Mouse (Mus musculus) thymus, adult 2 months (tissue): Measurements from ENCODE around the gene Stag3.

ENCODE experiments used
- CTCF ChIP-seq: fragments of 200-500 bp; IDR thresholded peaks from 2 replicates; pipeline ENCODE4 v1.5.1; 2012; ENCODE audit warnings: mild to moderate bottlenecking, control low read depth, low read length, moderate library complexity, borderline replicate concordance; ENCODE audit not compliant: control insufficient read depth, poor library complexity, insufficient read depth; ENCODE audit errors: extremely low read depth
- POLR2A ChIP-seq: fragments of 200-500 bp; IDR thresholded peaks from 2 replicates; pipeline ENCODE4 v1.6.1; 2012; ENCODE audit warnings: mild to moderate bottlenecking, low read length, control low read depth, moderate library complexity; ENCODE audit not compliant: control insufficient read depth, poor library complexity, insufficient read depth; ENCODE audit errors: extremely low read depth

DNA sequence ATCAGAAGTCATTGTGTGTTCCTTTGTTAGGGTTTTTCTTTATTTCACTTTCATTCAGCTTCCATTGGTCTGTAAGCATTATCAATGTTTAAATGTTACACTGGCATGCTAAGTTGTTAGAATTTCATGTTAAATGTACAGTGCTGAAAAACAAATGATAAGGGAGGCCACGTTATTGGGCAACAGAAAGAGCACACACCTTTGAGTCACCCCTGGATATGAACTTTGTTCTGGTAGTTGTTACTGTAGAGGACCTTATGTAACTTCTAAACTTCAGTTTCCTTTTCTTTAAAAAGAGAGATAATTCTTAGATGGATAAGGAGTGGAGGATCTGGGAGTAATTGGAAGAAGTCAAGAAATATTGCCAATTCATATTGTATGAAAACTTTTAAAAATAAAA is 11.6 kb downstream of the Stag3 start:
- TF ChIP-seq CTCF, result no peak
- no peak for TF ChIP-seq POLR2A
